Mouse (Mus musculus): ENCODE data around the gene Tpst2.

DNA sequence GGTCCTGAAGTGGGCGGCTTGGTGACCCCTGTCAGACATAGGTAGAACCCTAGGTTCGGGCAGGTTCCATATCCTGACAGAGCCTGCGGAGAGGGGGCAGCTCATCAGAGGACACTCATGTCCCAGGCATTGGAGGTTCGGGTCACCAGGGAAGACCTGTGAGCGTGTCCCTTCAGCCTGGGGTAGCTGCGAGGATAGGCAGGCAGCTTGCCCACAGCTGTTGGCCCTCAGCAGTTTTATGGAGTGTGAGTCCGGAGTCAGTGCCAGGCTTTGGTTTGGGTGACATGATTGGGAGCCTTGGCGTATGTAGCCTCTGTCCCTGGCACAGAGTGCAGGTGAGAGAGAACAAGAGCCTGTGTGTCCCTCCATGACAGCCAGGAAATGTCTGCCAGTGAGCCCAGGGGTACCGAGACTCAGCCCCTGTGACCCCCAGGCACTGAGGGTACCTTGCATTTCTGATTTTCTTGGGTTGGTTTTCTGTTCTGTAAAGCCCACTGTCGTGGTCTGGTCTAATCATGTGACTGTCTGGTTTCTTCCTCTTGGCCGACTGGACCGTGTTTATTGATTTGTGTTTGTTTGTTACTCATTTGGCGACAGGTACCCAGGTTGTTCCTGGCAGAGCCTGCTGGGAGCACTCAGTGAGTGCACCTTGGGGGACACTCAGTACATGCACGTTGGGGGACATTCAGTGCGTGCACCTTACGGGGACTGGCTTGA lies 13.5 kb downstream of the Tpst2 start:
- TF ChIP-seq POLR2A (IDR thresholded peaks at IDR 0.05; ENCODE audit: extremely low read depth, insufficient read depth, low read length) (no peak), CTCF (IDR thresholded peaks at IDR 0.05; ENCODE audit: low read depth, low read length) (no peak)

Data from liver, adult 2 months (tissue).